23 mouse cellular contexts compared by ENCODE assay signal in genomic region chr4:131417159-131417748, GRCm38 (mm10).
DNase-seq lines count a peak whose midpoint lies in the region; ATAC-seq lines count a peak whose summit lies in the region.
"Had no signal": no experiment of that assay in that cellular context is flagged by ENCODE, and none has a peak within 500 bp of the region (broad histone marks: within the 10 kb centered on the region; RNA-seq: fewer than 3 reads in every experiment).

No protein-coding gene starts in this region.

- H3K36me3 ChIP-seq in neural tube, embryonic 15.5 days = no peaks in the 10 kb centered on the region
- H3K36me3 ChIP-seq: embryonic facial prominence, embryonic 12.5 days; heart, embryonic 12.5 days; limb, embryonic 15.5 days; midbrain, embryonic 12.5 days had no signal

- 71% methylated on average over 14 of the region's 14 CpGs for WGBS in neural tube, embryonic 15.5 days

- no peaks in the 10 kb centered on the region for H3K9me3 ChIP-seq in neural tube, embryonic 15.5 days (replicated peaks)
- H3K9me3 ChIP-seq: embryonic facial prominence, embryonic 12.5 days; heart, embryonic 12.5 days; limb, embryonic 15.5 days; midbrain, embryonic 12.5 days had no signal

- peaks cover 5% of the 10 kb centered on the region; the same call in 1 of the 2 replicates for H3K4me1 ChIP-seq in neural tube, embryonic 15.5 days
- H3K4me1 ChIP-seq: embryonic facial prominence, embryonic 12.5 days; heart, embryonic 12.5 days; limb, embryonic 15.5 days had no signal

- intact Hi-C loops in left cerebral cortex, postnatal 4 days (cut with DNase I) = no loop called here
- intact Hi-C loops in left cerebral cortex, postnatal 14 days (cut with DNase I) = no loop called here

- peak; percentile 43 to 64 for DNase-seq in cerebellum, postnatal 14 days
- no peak for DNase-seq in cerebellum, adult 9-10 months
- DNase-seq in frontal cortex, postnatal 36 days (ENCODE audit: low spot score in 2 of 2) = peak; percentile 27 to 49
- DNase-seq in frontal cortex, postnatal 14 days (ENCODE audit: low spot score in 2 of 2) = no peak
- peak; percentile 33 for DNase-seq in left cerebral cortex, postnatal 4 days
- DNase-seq in left cerebral cortex, postnatal 14 days (ENCODE audit: low spot score in 2 of 2) = no peak
- DNase-seq: adrenal gland, postnatal 14 days; cerebellum, postnatal 25 days; gastrocnemius, postnatal 25 days; heart, adult 18-20 months; heart, postnatal 10 days; kidney, postnatal 36 days; lung, embryonic 14.5 days; retina, postnatal 1 day; thymus, adult 18-20 months; thymus, postnatal 4 days had no signal

- H3K4me2 ChIP-seq in neural tube, embryonic 15.5 days = no peak overlapping the region
- H3K4me2 ChIP-seq: embryonic facial prominence, embryonic 12.5 days; heart, embryonic 12.5 days; limb, embryonic 15.5 days; lung, embryonic 14.5 days; midbrain, embryonic 12.5 days had no signal

- ATAC-seq in neural tube, embryonic 15.5 days (ENCODE audit: low FRiP score) = no peak
- ATAC-seq: intestine, postnatal 0 days had no signal

- H3K27ac ChIP-seq in neural tube, embryonic 15.5 days (replicated peaks) = peak overlapping the region; percentile 45; the same call in 1 of the 2 replicates
- H3K27ac ChIP-seq: embryonic facial prominence, embryonic 12.5 days; limb, embryonic 15.5 days; liver, embryonic 14.5 days; midbrain, embryonic 12.5 days had no signal

- H3K9ac ChIP-seq in neural tube, embryonic 15.5 days (replicated peaks) = no peak overlapping the region
- H3K9ac ChIP-seq: embryonic facial prominence, embryonic 12.5 days; heart, embryonic 12.5 days; limb, embryonic 15.5 days; liver, embryonic 14.5 days; lung, embryonic 14.5 days; midbrain, embryonic 12.5 days had no signal

- H3K27me3 ChIP-seq in neural tube, embryonic 15.5 days (replicated peaks) = no peaks in the 10 kb centered on the region
- H3K27me3 ChIP-seq: embryonic facial prominence, embryonic 12.5 days; heart, embryonic 12.5 days; midbrain, embryonic 12.5 days had no signal

- no peak overlapping the region for H3K4me3 ChIP-seq in neural tube, embryonic 15.5 days (replicated peaks)
- H3K4me3 ChIP-seq: embryonic facial prominence, embryonic 12.5 days; heart, embryonic 12.5 days; limb, embryonic 15.5 days; midbrain, embryonic 12.5 days had no signal

Comparison
In these comparisons a context has a peak if more than half of its experiments do, and no peak if none do; other contexts are left out.
1. DNase-seq: peak in cerebellum, postnatal 14 days (2 of 2), frontal cortex, postnatal 36 days (2 of 2) and left cerebral cortex, postnatal 4 days (single experiment); none in cerebellum, adult 9-10 months (single experiment), frontal cortex, postnatal 14 days (0 of 2) and left cerebral cortex, postnatal 14 days (0 of 2).